Mouse (Mus musculus): ENCODE results near the gene Pappa. TPM values are rescaled to one million over a fixed set of nuclear protein-coding genes. Genes with fewer than 3 reads are reported as not detected.
A peak's percentile ranks its signal among the peaks of the same experiment; 100 is the strongest.

Gene Pappa
- polyA plus RNA-seq, 1 experiment = 4.4 TPM

DNA sequence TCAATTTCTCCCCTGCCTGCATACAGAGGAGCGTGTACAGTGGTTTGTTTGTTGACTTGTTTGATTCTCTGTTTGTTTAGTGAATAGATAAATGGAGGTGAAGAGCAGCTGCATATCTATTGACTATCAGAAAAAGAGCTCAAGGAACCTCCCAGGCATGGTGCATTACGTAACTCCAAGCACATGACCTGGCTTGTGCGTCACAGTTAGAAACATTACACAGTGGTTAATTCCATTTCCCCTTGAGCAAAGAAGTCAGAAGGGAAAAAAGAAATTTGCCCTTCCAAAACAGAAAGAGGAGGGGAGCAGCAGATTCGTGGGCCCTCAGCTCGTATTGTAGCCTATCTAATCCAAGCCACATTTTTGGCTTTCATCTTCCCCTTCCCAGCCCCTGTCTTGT is 11.1 kb downstream of the Pappa start:
- TF ChIP-seq CTCF (IDR thresholded peaks at IDR 0.05; ENCODE audit: control insufficient read depth, insufficient read depth, insufficient replicate concordance, low read depth, low read length) (no peak), POLR2A (IDR thresholded peaks at IDR 0.05; ENCODE audit: control insufficient read depth, low read depth, low read length) (no peak)
- H3K36me3 ChIP-seq (ENCODE audit: control insufficient read depth, insufficient read depth, low read length) = no peaks in the 10 kb centered on the region
- H3K27ac ChIP-seq (ENCODE audit: control insufficient read depth, insufficient read depth, low read depth, low read length) = no peak overlapping the region
- H3K4me1 ChIP-seq (ENCODE audit: control insufficient read depth, insufficient read depth, low read length) = no peaks in the 10 kb centered on the region
- H3K4me3 ChIP-seq (ENCODE audit: control insufficient read depth, low read depth, low read length) = no peak overlapping the region
- no peaks in the 10 kb centered on the region for H3K27me3 ChIP-seq (ENCODE audit: control insufficient read depth, insufficient read depth, low read length)

DNA sequence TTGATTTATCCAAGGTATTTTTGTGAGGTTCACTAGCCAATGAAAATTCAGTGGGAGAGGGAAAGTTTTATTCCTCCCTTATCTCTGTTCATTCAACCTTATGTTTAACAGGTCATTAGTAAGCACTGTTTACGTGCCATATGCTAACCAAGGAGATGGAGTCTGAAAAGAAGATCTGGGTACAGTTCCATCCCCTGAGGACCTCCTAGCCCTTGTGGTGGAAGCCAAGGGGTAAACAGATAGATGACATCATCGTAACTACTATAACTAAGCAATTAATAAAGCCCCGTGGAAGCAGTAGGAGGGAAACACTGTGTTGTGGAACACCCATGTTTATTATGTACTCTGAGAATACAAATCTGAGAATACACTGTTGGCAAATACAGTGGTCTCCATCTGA is 12.6 kb downstream of the Pappa start:
- Histone ChIP-seq H3K4me3 (ENCODE audit: control insufficient read depth, low read depth, low read length) (no peak overlapping the region), H3K27me3 (ENCODE audit: control insufficient read depth, insufficient read depth, low read length) (no peaks in the 10 kb centered on the region), H3K36me3 (ENCODE audit: control insufficient read depth, insufficient read depth, low read length) (no peaks in the 10 kb centered on the region), H3K4me1 (ENCODE audit: control insufficient read depth, insufficient read depth, low read length) (no peaks in the 10 kb centered on the region), H3K27ac (ENCODE audit: control insufficient read depth, insufficient read depth, low read depth, low read length) (no peak overlapping the region)
- no peak for TF ChIP-seq POLR2A (IDR thresholded peaks at IDR 0.05; ENCODE audit: control insufficient read depth, low read depth, low read length)
- no peak for TF ChIP-seq CTCF (IDR thresholded peaks at IDR 0.05; ENCODE audit: control insufficient read depth, insufficient read depth, insufficient replicate concordance, low read depth, low read length)

DNA sequence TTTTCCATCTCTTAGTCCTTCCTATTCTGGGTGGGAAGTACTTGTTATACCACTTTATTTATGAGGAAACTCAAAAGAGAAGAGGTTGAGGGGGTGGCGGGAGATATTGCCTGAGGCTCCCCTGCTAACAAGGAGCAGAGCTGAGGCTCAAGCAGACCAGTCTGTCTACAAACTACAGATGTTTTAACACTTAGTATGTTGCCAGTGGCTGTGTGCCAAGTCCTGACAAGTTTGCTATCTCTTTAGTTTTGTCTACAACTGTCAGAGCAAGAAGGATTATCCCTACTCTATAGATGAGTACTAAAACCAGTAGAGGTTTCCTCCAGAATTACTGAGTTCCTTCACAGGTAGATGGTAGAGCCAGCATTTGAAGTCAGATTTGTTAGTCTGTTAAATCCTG is 23.0 kb downstream of the Pappa start:
- no peak overlapping the region for H3K27ac ChIP-seq (ENCODE audit: control insufficient read depth, insufficient read depth, low read depth, low read length)
- no peaks in the 10 kb centered on the region for H3K4me1 ChIP-seq (ENCODE audit: control insufficient read depth, insufficient read depth, low read length)
- no peaks in the 10 kb centered on the region for H3K27me3 ChIP-seq (ENCODE audit: control insufficient read depth, insufficient read depth, low read length)
- H3K36me3 ChIP-seq (ENCODE audit: control insufficient read depth, insufficient read depth, low read length) = no peaks in the 10 kb centered on the region
- H3K4me3 ChIP-seq (ENCODE audit: control insufficient read depth, low read depth, low read length) = no peak overlapping the region
- no peak for TF ChIP-seq POLR2A (IDR thresholded peaks at IDR 0.05; ENCODE audit: control insufficient read depth, low read depth, low read length)
- no peak for TF ChIP-seq CTCF (IDR thresholded peaks at IDR 0.05; ENCODE audit: control insufficient read depth, insufficient read depth, insufficient replicate concordance, low read depth, low read length)

DNA sequence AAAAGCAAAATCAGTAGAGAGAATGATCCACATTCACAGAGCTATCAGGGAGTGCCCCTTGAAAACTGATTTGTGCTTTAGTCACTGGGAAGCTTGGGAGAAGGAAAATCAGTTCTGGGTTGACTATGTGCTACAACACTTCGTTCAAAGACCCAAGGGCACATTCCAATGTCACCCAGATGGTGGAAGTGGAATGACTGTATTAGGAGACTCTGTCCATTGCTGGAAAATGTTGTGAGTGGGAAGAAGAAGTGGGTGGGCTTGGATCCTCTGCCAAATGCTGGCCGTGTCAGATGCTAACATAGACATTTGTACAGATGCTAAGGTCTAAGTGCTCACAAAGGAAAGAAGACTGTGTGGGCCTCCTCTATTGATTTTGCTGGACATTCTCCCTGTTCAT is 29.6 kb downstream of the Pappa start:
- Histone ChIP-seq H3K36me3 (ENCODE audit: control insufficient read depth, insufficient read depth, low read length) (no peaks in the 10 kb centered on the region), H3K4me1 (ENCODE audit: control insufficient read depth, insufficient read depth, low read length) (no peaks in the 10 kb centered on the region; the same call in 1 of the 2 replicates), H3K27me3 (ENCODE audit: control insufficient read depth, insufficient read depth, low read length) (no peaks in the 10 kb centered on the region), H3K27ac (ENCODE audit: control insufficient read depth, insufficient read depth, low read depth, low read length) (no peak overlapping the region), H3K4me3 (ENCODE audit: control insufficient read depth, low read depth, low read length) (no peak overlapping the region)
- TF ChIP-seq CTCF (IDR thresholded peaks at IDR 0.05; ENCODE audit: control insufficient read depth, insufficient read depth, insufficient replicate concordance, low read depth, low read length) (no peak), POLR2A (IDR thresholded peaks at IDR 0.05; ENCODE audit: control insufficient read depth, low read depth, low read length) (no peak)

DNA sequence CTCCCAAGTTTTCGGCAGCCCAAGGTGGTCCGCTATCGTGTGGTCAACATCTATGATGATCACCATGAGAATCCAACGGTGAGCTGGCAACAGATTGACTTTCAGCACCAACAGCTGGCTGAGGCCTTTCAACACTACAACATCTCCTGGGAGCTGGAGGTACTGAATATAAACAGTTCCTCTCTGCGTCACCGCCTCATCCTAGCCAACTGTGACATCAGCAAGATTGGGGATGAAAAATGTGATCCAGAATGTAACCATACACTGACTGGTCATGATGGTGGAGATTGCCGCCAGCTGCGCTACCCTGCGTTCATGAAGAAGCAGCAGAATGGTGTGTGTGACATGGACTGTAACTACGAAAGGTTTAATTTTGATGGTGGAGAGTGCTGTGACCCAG is 32.3 kb downstream of the Pappa start:
- peak overlapping the region; percentile 31 for H3K4me3 ChIP-seq (ENCODE audit: control insufficient read depth, low read depth, low read length)
- no peaks in the 10 kb centered on the region for H3K27me3 ChIP-seq (ENCODE audit: control insufficient read depth, insufficient read depth, low read length)
- no peak overlapping the region for H3K27ac ChIP-seq (ENCODE audit: control insufficient read depth, insufficient read depth, low read depth, low read length)
- no peaks in the 10 kb centered on the region for H3K36me3 ChIP-seq (ENCODE audit: control insufficient read depth, insufficient read depth, low read length)
- TF ChIP-seq POLR2A (IDR thresholded peaks at IDR 0.05; ENCODE audit: control insufficient read depth, low read depth, low read length) (no peak), CTCF (IDR thresholded peaks at IDR 0.05; ENCODE audit: control insufficient read depth, insufficient read depth, insufficient replicate concordance, low read depth, low read length) (no peak)
- no peaks in the 10 kb centered on the region; the same call in 1 of the 2 replicates for H3K4me1 ChIP-seq (ENCODE audit: control insufficient read depth, insufficient read depth, low read length)

DNA sequence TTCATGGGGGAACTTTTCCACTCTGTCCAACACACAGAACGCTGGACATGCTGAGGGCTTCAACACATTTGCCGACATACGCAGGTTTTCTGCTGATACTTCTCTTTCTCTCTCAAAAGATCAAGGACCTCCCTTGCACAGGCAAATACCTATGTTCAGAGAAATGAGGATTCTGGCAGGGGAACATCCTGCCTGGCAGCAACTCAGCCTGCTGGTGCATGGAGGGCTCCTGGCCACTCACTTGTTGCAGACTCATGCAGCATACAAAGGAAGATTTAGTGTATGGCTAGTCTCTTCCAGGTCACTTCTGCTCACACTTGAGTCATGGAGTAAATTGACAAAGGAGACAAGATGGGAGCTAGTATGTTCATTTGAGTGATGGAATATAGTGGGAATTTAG is 34.7 kb downstream of the Pappa start:
- H3K27me3 ChIP-seq (ENCODE audit: control insufficient read depth, insufficient read depth, low read length) = no peaks in the 10 kb centered on the region
- H3K36me3 ChIP-seq (ENCODE audit: control insufficient read depth, insufficient read depth, low read length) = no peaks in the 10 kb centered on the region
- H3K27ac ChIP-seq (ENCODE audit: control insufficient read depth, insufficient read depth, low read depth, low read length) = no peak overlapping the region
- no peak overlapping the region for H3K4me3 ChIP-seq (ENCODE audit: control insufficient read depth, low read depth, low read length)
- H3K4me1 ChIP-seq (ENCODE audit: control insufficient read depth, insufficient read depth, low read length) = no peaks in the 10 kb centered on the region; the same call in 1 of the 2 replicates
- TF ChIP-seq CTCF (IDR thresholded peaks at IDR 0.05; ENCODE audit: control insufficient read depth, insufficient read depth, insufficient replicate concordance, low read depth, low read length) (no peak), POLR2A (IDR thresholded peaks at IDR 0.05; ENCODE audit: control insufficient read depth, low read depth, low read length) (no peak)

DNA sequence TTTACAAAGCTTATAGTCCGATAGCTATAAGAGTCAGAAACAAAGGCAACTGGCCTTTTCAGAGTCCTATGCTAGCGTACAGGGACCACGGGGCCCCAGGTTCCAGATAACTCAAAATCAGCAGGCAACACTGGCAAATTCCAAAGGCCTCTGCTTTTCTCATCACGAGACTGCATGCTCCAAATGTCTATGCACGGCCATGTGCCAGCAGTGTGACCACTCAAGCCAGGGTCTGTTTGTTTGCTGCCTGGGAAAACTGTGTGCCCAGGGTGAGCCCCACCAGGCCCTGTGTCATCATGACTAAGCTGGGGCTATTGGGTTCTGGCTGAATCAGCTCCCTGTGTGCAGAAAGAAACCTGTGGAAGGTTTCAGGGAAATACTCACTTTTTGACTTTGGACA is 35.5 kb downstream of the Pappa start:
- Histone ChIP-seq H3K27ac (ENCODE audit: control insufficient read depth, insufficient read depth, low read depth, low read length) (no peak overlapping the region), H3K27me3 (ENCODE audit: control insufficient read depth, insufficient read depth, low read length) (no peaks in the 10 kb centered on the region), H3K4me3 (ENCODE audit: control insufficient read depth, low read depth, low read length) (no peak overlapping the region), H3K4me1 (ENCODE audit: control insufficient read depth, insufficient read depth, low read length) (no peaks in the 10 kb centered on the region; the same call in 1 of the 2 replicates), H3K36me3 (ENCODE audit: control insufficient read depth, insufficient read depth, low read length) (no peaks in the 10 kb centered on the region)
- TF ChIP-seq POLR2A (IDR thresholded peaks at IDR 0.05; ENCODE audit: control insufficient read depth, low read depth, low read length) (no peak), CTCF (IDR thresholded peaks at IDR 0.05; ENCODE audit: control insufficient read depth, insufficient read depth, insufficient replicate concordance, low read depth, low read length) (no peak)

DNA sequence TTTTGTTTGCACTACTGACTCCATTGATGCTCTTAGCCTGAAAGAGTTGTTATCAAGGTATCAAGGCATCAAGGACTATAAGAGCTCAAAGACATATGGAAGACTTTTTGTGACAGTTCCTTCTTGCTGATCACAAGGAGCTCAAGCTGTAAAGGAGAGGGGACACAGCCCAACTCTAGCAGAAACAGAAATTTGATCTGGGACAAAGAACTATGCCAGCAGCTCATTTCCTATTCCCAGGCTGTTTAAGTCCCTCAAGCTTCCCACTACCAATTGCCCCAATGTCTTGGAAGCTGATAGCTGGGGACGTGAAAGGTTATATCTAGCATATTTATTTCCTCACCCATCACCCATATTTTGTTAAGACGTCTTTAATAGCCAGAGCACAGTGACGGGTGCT is 39.7 kb downstream of the Pappa start:
- no peaks in the 10 kb centered on the region for H3K4me1 ChIP-seq (ENCODE audit: control insufficient read depth, insufficient read depth, low read length)
- no peaks in the 10 kb centered on the region for H3K27me3 ChIP-seq (ENCODE audit: control insufficient read depth, insufficient read depth, low read length)
- H3K4me3 ChIP-seq (ENCODE audit: control insufficient read depth, low read depth, low read length) = no peak overlapping the region
- no peak overlapping the region for H3K27ac ChIP-seq (ENCODE audit: control insufficient read depth, insufficient read depth, low read depth, low read length)
- no peak for TF ChIP-seq CTCF (IDR thresholded peaks at IDR 0.05; ENCODE audit: control insufficient read depth, insufficient read depth, insufficient replicate concordance, low read depth, low read length)
- TF ChIP-seq POLR2A (IDR thresholded peaks at IDR 0.05; ENCODE audit: control insufficient read depth, low read depth, low read length) = no peak
- no peaks in the 10 kb centered on the region for H3K36me3 ChIP-seq (ENCODE audit: control insufficient read depth, insufficient read depth, low read length)
